Mouse (Mus musculus): ENCODE results near the gene Fmo3. TPM values are rescaled to one million over a fixed set of nuclear protein-coding genes. Genes with fewer than 3 reads are reported as not detected.

The Fmo3 gene
- total and polyA plus RNA-seq, 2 experiments from 2014 or later = not detected

DNA sequence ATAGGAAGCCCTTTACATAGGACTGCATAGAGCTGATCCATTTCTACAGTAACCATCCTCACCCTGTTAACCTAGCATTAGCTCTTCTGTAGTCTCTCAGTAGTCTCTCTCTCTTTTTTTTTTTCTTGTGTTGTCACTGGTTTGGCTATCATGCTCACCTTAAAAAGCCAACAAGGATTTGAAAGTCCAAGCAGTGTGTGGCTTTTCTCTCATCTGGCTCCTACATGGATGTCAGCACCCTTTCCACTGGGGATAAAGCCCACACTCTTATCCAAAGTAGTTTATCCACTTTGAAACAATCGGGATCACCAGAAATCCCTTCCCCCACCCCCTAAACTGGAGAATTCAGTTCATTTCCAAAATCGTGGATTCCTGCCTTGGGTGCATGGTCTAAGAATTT lies 53.7 kb downstream of the Fmo3 start:
- no peak overlapping the region for H3K4me2 ChIP-seq (ENCODE audit: low read depth, low read length)
- H3K4me3 ChIP-seq (ENCODE audit: low read depth, low read length) = no peak overlapping the region
- no peak for DNase-seq (ENCODE audit: low spot score)
- no peaks in the 10 kb centered on the region for H3K4me1 ChIP-seq (ENCODE audit: control insufficient read depth, insufficient read depth)
- TF ChIP-seq EP300 (IDR thresholded peaks at IDR 0.05; ENCODE audit: low read depth) (no peak), CTCF (IDR thresholded peaks at IDR 0.05; ENCODE audit: low read depth) (no peak)
- 36% methylated on average over 2 of the region's 2 CpGs for WGBS
- H3K27ac ChIP-seq (ENCODE audit: low read depth) = no peak overlapping the region
- no peaks in the 10 kb centered on the region for H3K27me3 ChIP-seq (ENCODE audit: control insufficient read depth, insufficient read depth, low read length)
- no peak for ATAC-seq (ENCODE audit: insufficient read depth, low read depth)
- no peaks in the 10 kb centered on the region for H3K36me3 ChIP-seq (replicated peaks; ENCODE audit: control insufficient read depth, insufficient read depth, low read length)
- H3K9ac ChIP-seq (replicated peaks; ENCODE audit: low read depth, low read length) = no peak overlapping the region
- H3K9me3 ChIP-seq (replicated peaks; ENCODE audit: control insufficient read depth, low read length) = no peaks in the 10 kb centered on the region

DNA sequence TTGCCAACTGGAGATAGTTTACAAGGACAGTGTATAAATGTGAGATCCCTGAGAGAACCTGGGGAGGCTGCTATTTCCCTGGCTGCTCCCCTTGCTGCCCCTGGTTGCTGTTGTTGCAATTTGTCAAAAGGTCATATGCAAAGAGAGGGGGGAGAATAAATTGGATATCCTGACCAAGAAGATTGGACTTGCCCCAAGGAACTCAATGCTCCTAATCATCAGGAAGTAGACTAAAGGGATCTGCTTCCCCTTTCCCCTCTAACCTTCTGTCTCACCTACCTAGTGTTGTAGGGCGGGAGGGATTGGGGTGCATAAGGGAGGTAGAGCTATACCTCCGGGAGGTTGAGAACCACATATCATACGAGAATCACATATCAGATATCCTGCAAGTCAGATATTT lies 55.2 kb downstream of the Fmo3 start:
- no peak overlapping the region for H3K4me3 ChIP-seq (ENCODE audit: low read depth, low read length)
- H3K27ac ChIP-seq (ENCODE audit: low read depth) = no peak overlapping the region
- no peak overlapping the region for H3K4me2 ChIP-seq (ENCODE audit: low read depth, low read length)
- H3K36me3 ChIP-seq (replicated peaks; ENCODE audit: control insufficient read depth, insufficient read depth, low read length) = no peaks in the 10 kb centered on the region
- TF ChIP-seq CTCF (IDR thresholded peaks at IDR 0.05; ENCODE audit: low read depth) (no peak), EP300 (IDR thresholded peaks at IDR 0.05; ENCODE audit: low read depth) (no peak)
- H3K9me3 ChIP-seq (replicated peaks; ENCODE audit: control insufficient read depth, low read length) = no peaks in the 10 kb centered on the region
- no peak overlapping the region for H3K9ac ChIP-seq (replicated peaks; ENCODE audit: low read depth, low read length)
- WGBS = 73% methylated on average over 3 of the region's 3 CpGs
- no peak for ATAC-seq (ENCODE audit: insufficient read depth, low read depth)
- H3K4me1 ChIP-seq (ENCODE audit: control insufficient read depth, insufficient read depth) = no peaks in the 10 kb centered on the region
- no peaks in the 10 kb centered on the region for H3K27me3 ChIP-seq (ENCODE audit: control insufficient read depth, insufficient read depth, low read length)
- no peak for DNase-seq (ENCODE audit: low spot score)

DNA sequence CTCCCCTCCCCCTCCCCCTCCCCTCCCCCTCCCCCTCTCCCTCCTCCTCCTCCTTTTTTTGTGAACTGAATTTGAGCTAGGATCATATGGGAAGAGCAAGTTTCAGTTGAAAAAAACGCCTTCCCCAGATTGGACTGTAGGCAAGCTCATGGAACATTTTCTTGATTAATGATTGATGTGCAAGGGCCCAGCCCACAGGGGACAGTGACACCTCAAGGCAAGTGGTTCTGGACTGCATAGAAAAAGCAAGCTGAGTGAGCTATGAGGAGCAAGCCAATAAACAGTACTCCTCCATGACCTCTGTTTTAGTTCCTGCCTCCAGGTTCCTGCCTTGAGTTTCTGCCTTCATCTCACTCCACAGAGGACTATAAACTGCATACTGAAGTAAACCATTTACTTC lies 59.2 kb downstream of the Fmo3 start:
- Histone ChIP-seq H3K27ac (ENCODE audit: low read depth) (no peak overlapping the region), H3K36me3 (replicated peaks; ENCODE audit: control insufficient read depth, insufficient read depth, low read length) (no peaks in the 10 kb centered on the region), H3K4me1 (ENCODE audit: control insufficient read depth, insufficient read depth) (no peaks in the 10 kb centered on the region), H3K9ac (replicated peaks; ENCODE audit: low read depth, low read length) (no peak overlapping the region), H3K4me2 (ENCODE audit: low read depth, low read length) (no peak overlapping the region), H3K27me3 (ENCODE audit: control insufficient read depth, insufficient read depth, low read length) (no peaks in the 10 kb centered on the region), H3K9me3 (replicated peaks; ENCODE audit: control insufficient read depth, low read length) (no peaks in the 10 kb centered on the region), H3K4me3 (ENCODE audit: low read depth, low read length) (no peak overlapping the region)
- no peak for DNase-seq (ENCODE audit: low spot score)
- TF ChIP-seq EP300 (IDR thresholded peaks at IDR 0.05; ENCODE audit: low read depth) = no peak
- TF ChIP-seq CTCF (IDR thresholded peaks at IDR 0.05; ENCODE audit: low read depth) = no peak
- no CpG with 5 or more reads among the region's 1 CpGs for WGBS
- ATAC-seq (ENCODE audit: insufficient read depth, low read depth) = no peak

DNA sequence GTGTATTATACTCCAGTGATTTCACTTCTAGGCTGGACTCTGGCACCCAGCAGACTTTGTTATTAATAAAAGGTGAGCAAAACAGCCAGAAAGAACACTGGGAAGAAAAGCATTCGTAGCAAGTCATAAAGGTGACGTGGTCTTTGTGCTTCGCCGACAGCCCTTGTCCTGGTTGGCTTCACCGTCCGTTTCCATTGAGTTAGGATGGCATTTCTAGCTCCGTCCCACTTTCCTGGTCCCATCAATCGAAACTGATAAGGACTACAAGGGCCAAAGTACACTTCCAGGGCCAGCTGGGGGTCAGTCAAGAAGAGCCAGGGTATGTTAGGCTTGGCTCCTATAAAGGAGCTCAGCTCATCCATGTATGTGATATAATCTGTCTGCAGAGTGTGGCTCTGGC lies 67.7 kb downstream of the Fmo3 start:
- no peaks in the 10 kb centered on the region for H3K4me1 ChIP-seq (ENCODE audit: control insufficient read depth, insufficient read depth)
- H3K4me2 ChIP-seq (ENCODE audit: low read depth, low read length) = no peak overlapping the region
- 67% methylated on average over 8 of the region's 8 CpGs for WGBS
- H3K9ac ChIP-seq (replicated peaks; ENCODE audit: low read depth, low read length) = no peak overlapping the region
- DNase-seq (ENCODE audit: low spot score) (no peak), ATAC-seq (ENCODE audit: insufficient read depth, low read depth) (no peak)
- no peak overlapping the region for H3K27ac ChIP-seq (ENCODE audit: low read depth)
- no peak for TF ChIP-seq EP300 (IDR thresholded peaks at IDR 0.05; ENCODE audit: low read depth)
- TF ChIP-seq CTCF (IDR thresholded peaks at IDR 0.05; ENCODE audit: low read depth) = no peak
- H3K36me3 ChIP-seq (replicated peaks; ENCODE audit: control insufficient read depth, insufficient read depth, low read length) = no peaks in the 10 kb centered on the region
- no peaks in the 10 kb centered on the region for H3K27me3 ChIP-seq (ENCODE audit: control insufficient read depth, insufficient read depth, low read length)
- H3K4me3 ChIP-seq (ENCODE audit: low read depth, low read length) = no peak overlapping the region
- H3K9me3 ChIP-seq (replicated peaks; ENCODE audit: control insufficient read depth, low read length) = no peaks in the 10 kb centered on the region

DNA sequence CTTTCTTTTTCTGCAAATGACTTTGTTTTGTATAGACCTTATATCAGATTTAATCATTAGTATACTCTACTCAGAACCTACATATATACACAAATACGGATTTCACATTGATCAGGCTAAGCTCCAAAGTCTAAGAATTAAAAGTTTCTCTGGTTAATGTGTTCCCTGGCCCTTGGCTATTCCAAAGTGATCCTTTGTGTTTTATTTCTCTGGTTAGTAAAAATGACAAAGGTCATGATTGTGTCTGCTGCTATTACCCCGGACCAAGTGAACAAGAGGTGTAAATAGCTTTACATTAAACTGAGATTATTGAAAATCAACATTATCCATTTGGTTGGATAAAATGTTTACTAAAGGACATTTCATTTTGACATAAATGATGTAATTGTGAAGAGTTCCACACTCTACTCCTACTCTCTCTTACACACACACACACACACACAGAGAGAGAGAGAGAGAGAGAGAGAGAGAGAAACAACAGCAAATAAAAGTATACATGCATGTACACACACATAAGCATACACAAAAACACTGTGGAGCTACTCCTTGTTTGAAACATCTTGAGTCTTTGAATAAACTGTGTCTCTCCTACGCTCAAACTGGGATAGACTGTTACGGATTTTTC lies 69.3 kb downstream of the Fmo3 start:
- Histone ChIP-seq H3K4me1 (ENCODE audit: control insufficient read depth, insufficient read depth) (no peaks in the 10 kb centered on the region), H3K36me3 (replicated peaks; ENCODE audit: control insufficient read depth, insufficient read depth, low read length) (no peaks in the 10 kb centered on the region), H3K27me3 (ENCODE audit: control insufficient read depth, insufficient read depth, low read length) (no peaks in the 10 kb centered on the region), H3K9ac (replicated peaks; ENCODE audit: low read depth, low read length) (no peak overlapping the region), H3K4me3 (ENCODE audit: low read depth, low read length) (no peak overlapping the region), H3K27ac (ENCODE audit: low read depth) (no peak overlapping the region), H3K4me2 (ENCODE audit: low read depth, low read length) (no peak overlapping the region), H3K9me3 (replicated peaks; ENCODE audit: control insufficient read depth, low read length) (no peaks in the 10 kb centered on the region)
- TF ChIP-seq EP300 (IDR thresholded peaks at IDR 0.05; ENCODE audit: low read depth) (no peak), CTCF (IDR thresholded peaks at IDR 0.05; ENCODE audit: low read depth) (no peak)
- WGBS = 80% methylated on average over 4 of the region's 4 CpGs
- no peak for ATAC-seq (ENCODE audit: insufficient read depth, low read depth)
- DNase-seq (ENCODE audit: low spot score) = no peak

DNA sequence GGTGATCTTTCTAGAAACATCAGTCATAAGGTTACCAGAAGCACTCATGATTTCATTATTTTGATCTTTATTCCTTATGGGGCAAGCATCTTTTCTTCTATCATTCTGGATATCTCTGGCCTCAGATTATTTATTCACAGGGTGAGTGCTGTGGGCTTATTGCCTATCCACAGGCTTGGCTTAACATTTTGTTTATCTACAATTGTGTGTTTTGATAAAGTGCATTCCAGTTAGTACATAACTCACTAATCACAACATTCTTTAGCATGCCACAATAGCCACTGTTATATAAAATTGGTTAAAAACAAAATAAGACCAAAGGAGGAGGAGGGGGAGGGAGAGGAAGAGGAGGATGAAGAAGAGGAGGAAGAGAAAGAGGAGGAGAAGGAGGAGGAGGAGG lies 72.2 kb downstream of the Fmo3 start:
- DNase-seq (ENCODE audit: low spot score) (no peak), ATAC-seq (ENCODE audit: insufficient read depth, low read depth) (no peak)
- TF ChIP-seq EP300 (IDR thresholded peaks at IDR 0.05; ENCODE audit: low read depth) (no peak), CTCF (IDR thresholded peaks at IDR 0.05; ENCODE audit: low read depth) (no peak)
- Histone ChIP-seq H3K4me2 (ENCODE audit: low read depth, low read length) (no peak overlapping the region), H3K27me3 (ENCODE audit: control insufficient read depth, insufficient read depth, low read length) (no peaks in the 10 kb centered on the region), H3K4me3 (ENCODE audit: low read depth, low read length) (no peak overlapping the region), H3K36me3 (replicated peaks; ENCODE audit: control insufficient read depth, insufficient read depth, low read length) (no peaks in the 10 kb centered on the region), H3K27ac (ENCODE audit: low read depth) (no peak overlapping the region), H3K9ac (replicated peaks; ENCODE audit: low read depth, low read length) (no peak overlapping the region), H3K9me3 (replicated peaks; ENCODE audit: control insufficient read depth, low read length) (no peaks in the 10 kb centered on the region), H3K4me1 (ENCODE audit: control insufficient read depth, insufficient read depth) (no peaks in the 10 kb centered on the region)

Other genes starting within 250 kb of the Fmo3 start
- 35.7 and 54.6 TPM in 2 replicates for gene Prrc2c, start 244.0 kb downstream of the Fmo3 start, total RNA-seq (2014; rRNA removed; ENCODE audit: low replicate concordance)
- gene Prrc2c, start 244.0 kb downstream of the Fmo3 start, polyA plus RNA-seq (2015; fragmentation: Nextera tagmentation; extraction: Ambion mirVana) = 55.9 and 56.5 TPM in 2 replicates
- gene Fmo4, start 170.6 kb downstream of the Fmo3 start, total RNA-seq (2014; rRNA removed; ENCODE audit: low replicate concordance) = 1.3 and 3.1 TPM in 2 replicates
- gene Fmo4, start 170.6 kb downstream of the Fmo3 start, polyA plus RNA-seq (2015; fragmentation: Nextera tagmentation; extraction: Ambion mirVana) = 0.20 and 0.32 TPM in 2 replicates
- gene Fmo1, start 117.9 kb downstream of the Fmo3 start, total RNA-seq (2014; rRNA removed; ENCODE audit: low replicate concordance) = 18.6 and 37.3 TPM in 2 replicates
- 12.8 and 17.0 TPM in 2 replicates for gene Fmo1, start 117.9 kb downstream of the Fmo3 start, polyA plus RNA-seq (2015; fragmentation: Nextera tagmentation; extraction: Ambion mirVana)
- 2.5 and 4.5 TPM in 2 replicates for gene Fmo2, start 85.8 kb downstream of the Fmo3 start, total RNA-seq (2014; rRNA removed; ENCODE audit: low replicate concordance)
- gene Fmo2, start 85.8 kb downstream of the Fmo3 start, polyA plus RNA-seq (2015; fragmentation: Nextera tagmentation; extraction: Ambion mirVana) = 4.9 and 7.3 TPM in 2 replicates
- gene Fmo6, start 47.0 kb downstream of the Fmo3 start, total RNA-seq (2014; rRNA removed; ENCODE audit: low replicate concordance) = not detected in 2 replicates
- gene Fmo6, start 47.0 kb downstream of the Fmo3 start, polyA plus RNA-seq (2015; fragmentation: Nextera tagmentation; extraction: Ambion mirVana) = not detected in 2 replicates
- gene Mroh9, start 101.1 kb upstream of the Fmo3 start, total RNA-seq (2014; rRNA removed; ENCODE audit: low replicate concordance) = not detected in 2 replicates
- not detected in 2 replicates for gene Mroh9, start 101.1 kb upstream of the Fmo3 start, polyA plus RNA-seq (2015; fragmentation: Nextera tagmentation; extraction: Ambion mirVana)

Measured in heart, postnatal 0 days (tissue).